Mouse (Mus musculus) ES-Bruce4 (cell line): ENCODE data around the gene Srxn1. TPM values are rescaled to one million over a fixed set of nuclear protein-coding genes. Genes with fewer than 3 reads are reported as not detected.

Experiments
- H3K27ac ChIP-seq: 2 replicates; pipeline ENCODE4 v1.5.1; 2012; ENCODE audit warnings: low read length, inconsistent platforms; ENCODE audit not compliant: insufficient read depth
- H3K27me3 ChIP-seq: 2 replicates; pipeline ENCODE4 v1.6.1; 2012; ENCODE audit warnings: mild to moderate bottlenecking, low read length, inconsistent platforms; ENCODE audit not compliant: control insufficient read depth, poor library complexity, insufficient read depth, severe bottlenecking
- H3K36me3 ChIP-seq: 2 replicates; pipeline ENCODE4 v1.6.1; 2012; ENCODE audit warnings: inconsistent platforms, mild to moderate bottlenecking, low read length, moderate library complexity; ENCODE audit not compliant: control insufficient read depth, poor library complexity, insufficient read depth, severe bottlenecking
- H3K4me1 ChIP-seq: one replicate; pipeline ENCODE4 v1.8.1; 2011; ENCODE audit warnings: low read length; ENCODE audit not compliant: control insufficient read depth, insufficient read depth
- H3K4me3 ChIP-seq: 2 replicates; pipeline ENCODE4 v1.5.1; 2011; ENCODE audit warnings: low read depth, mild to moderate bottlenecking, low read length
- H3K9ac ChIP-seq: 2 replicates; pipeline ENCODE4 v1.6.1; 2012; ENCODE audit warnings: low read depth, mild to moderate bottlenecking, inconsistent platforms; ENCODE audit not compliant: poor library complexity, severe bottlenecking
- H3K9me3 ChIP-seq: replicated peaks from 2 replicates; pipeline ENCODE4 v1.6.1; 2012; ENCODE audit warnings: mild to moderate bottlenecking, low read length, inconsistent platforms; ENCODE audit not compliant: control insufficient read depth, poor library complexity, insufficient read depth, severe bottlenecking
- CTCF ChIP-seq: IDR thresholded peaks from one replicate; pipeline ENCODE4 v1.8.1; 2011; ENCODE audit warnings: low read depth, low read length
- EP300 ChIP-seq: IDR thresholded peaks from 2 replicates; pipeline ENCODE4 v1.6.1; 2011; ENCODE audit warnings: low read depth, low read length; ENCODE audit not compliant: insufficient read depth
- POLR2A ChIP-seq: IDR thresholded peaks from one replicate; pipeline ENCODE4 v1.8.1; 2011; ENCODE audit warnings: low read length; ENCODE audit not compliant: insufficient read depth
- polyA plus RNA-seq: library from polyadenylated mRNA; stranded (reverse); fragments of >200 nt; gene quantifications from 2 replicates; pipeline ENCODE4 v1.2.4, GENCODE M21; 2011; ENCODE audit warnings: low read depth; ENCODE audit not compliant: missing spikeins, insufficient read depth, insufficient read length

The Srxn1 gene
- polyA plus RNA-seq, 1 experiment: 18.1 TPM

GRCm38 (mm10) chr2:152139191-152139987 is 34.1 kb downstream of the Srxn1 start:
- Histone ChIP-seq H3K9ac (no peak overlapping the region), H3K27ac (no peak overlapping the region), H3K4me3 (no peak overlapping the region), H3K27me3 (no peaks in the 10 kb centered on the region), H3K36me3 (no peaks in the 10 kb centered on the region), H3K9me3 (no peaks in the 10 kb centered on the region), H3K4me1 (peaks cover 2% of the 10 kb centered on the region)
- TF ChIP-seq POLR2A (no peak), EP300 (no peak), CTCF (no peak)

GRCm38 (mm10) chr2:152140941-152141340 is 35.6 kb downstream of the Srxn1 start:
- Histone ChIP-seq H3K9ac (no peak overlapping the region), H3K27me3 (no peaks in the 10 kb centered on the region), H3K4me1 (peaks cover 4% of the 10 kb centered on the region), H3K9me3 (no peaks in the 10 kb centered on the region), H3K4me3 (no peak overlapping the region), H3K27ac (no peak overlapping the region), H3K36me3 (peaks cover 3% of the 10 kb centered on the region; the same call in 1 of the 2 replicates)
- TF ChIP-seq CTCF: no peak
- TF ChIP-seq POLR2A: no peak
- no peak for TF ChIP-seq EP300

- peaks cover 4% of the 10 kb centered on the region for H3K4me1 ChIP-seq
- H3K27me3 ChIP-seq: no peaks in the 10 kb centered on the region
- H3K4me3 ChIP-seq: no peak overlapping the region
- H3K36me3 ChIP-seq: peaks cover 6% of the 10 kb centered on the region
- H3K9ac ChIP-seq: no peak overlapping the region
- H3K9me3 ChIP-seq: no peaks in the 10 kb centered on the region
- no peak overlapping the region for H3K27ac ChIP-seq
- no peak for TF ChIP-seq CTCF
- TF ChIP-seq EP300: no peak
- no peak for TF ChIP-seq POLR2A
Measured at GRCm38 (mm10) chr2:152141491-152141890, 36.2 kb downstream of the Srxn1 start.

GRCm38 (mm10) chr2:152142046-152142445 is 36.7 kb downstream of the Srxn1 start:
- H3K36me3 ChIP-seq: peaks cover 10% of the 10 kb centered on the region
- peaks cover 4% of the 10 kb centered on the region for H3K4me1 ChIP-seq
- H3K27ac ChIP-seq: peak overlapping the region; percentile 59
- no peaks in the 10 kb centered on the region for H3K27me3 ChIP-seq
- H3K4me3 ChIP-seq: peak overlapping the region; percentile 35; the same call in 1 of the 2 replicates
- peak overlapping the region; percentile 81; the same call in 1 of the 2 replicates for H3K9ac ChIP-seq
- no peaks in the 10 kb centered on the region for H3K9me3 ChIP-seq
- TF ChIP-seq CTCF: no peak
- TF ChIP-seq EP300: 0 out of 2 replicates have a peak, but pooled peaks have one; percentile 34

- Histone ChIP-seq H3K27ac (peak overlapping the region; percentile 59; the same call in 1 of the 2 replicates), H3K9me3 (no peaks in the 10 kb centered on the region), H3K4me1 (peaks cover 4% of the 10 kb centered on the region), H3K4me3 (peak overlapping the region; percentile 67; the same call in 1 of the 2 replicates), H3K36me3 (peaks cover 10% of the 10 kb centered on the region), H3K27me3 (no peaks in the 10 kb centered on the region), H3K9ac (peak overlapping the region; percentile 81)
- TF ChIP-seq POLR2A (no peak), CTCF (no peak), EP300 (no peak)
Measured at GRCm38 (mm10) chr2:152142571-152142970, 37.3 kb downstream of the Srxn1 start.
